Mouse (Mus musculus) lung, postnatal 0 days (tissue): ENCODE results near the gene Igfbp4. TPM values are rescaled to one million over a fixed set of nuclear protein-coding genes. Genes with fewer than 3 reads are reported as not detected.

Experiments
- ATAC-seq: fragments of 200-750 bp; cut with Nextera tagmentation; 2 replicates; pipeline ENCODE4 v1.8.0; 2017; ENCODE audit warnings: moderate library complexity
- DNase-seq: peaks from one replicate; pipeline ENCODE4 v3.0.0-alpha.2; 2016; ENCODE audit warnings: low spot score
- H3K27ac ChIP-seq: fragments of 300-500 bp; sonication (generic); 2 replicates; pipeline ENCODE4 v1.5.1; 2014; ENCODE audit warnings: antibody characterized with exemption, mild to moderate bottlenecking, low read length, mixed read lengths
- H3K27me3 ChIP-seq: fragments of 300-500 bp; sonication (generic); replicated peaks from 2 replicates; pipeline ENCODE4 v1.6.1; 2014; ENCODE audit warnings: low read length, mixed read lengths; ENCODE audit not compliant: insufficient read depth
- H3K36me3 ChIP-seq: fragments of 300-500 bp; sonication (generic); 2 replicates; pipeline ENCODE4 v1.6.1; 2014; ENCODE audit warnings: low read length, mixed read lengths; ENCODE audit not compliant: insufficient read depth
- H3K4me1 ChIP-seq: fragments of 300-500 bp; sonication (generic); 2 replicates; pipeline ENCODE4 v1.6.1; 2014; ENCODE audit warnings: antibody characterized with exemption, low read depth, low read length, mixed read lengths; ENCODE audit not compliant: insufficient read depth
- H3K4me2 ChIP-seq: fragments of 300-500 bp; sonication (generic); replicated peaks from 2 replicates; pipeline ENCODE4 v1.6.1; 2014; ENCODE audit warnings: low read depth, mild to moderate bottlenecking, low read length, moderate library complexity, mixed read lengths
- H3K4me3 ChIP-seq: fragments of 300-500 bp; sonication (generic); 2 replicates; pipeline ENCODE4 v1.5.1; 2014; ENCODE audit warnings: low read depth, low read length
- H3K9ac ChIP-seq: fragments of 300-500 bp; sonication (generic); replicated peaks from 2 replicates; pipeline ENCODE4 v1.6.1; 2014; ENCODE audit warnings: low read depth, mild to moderate bottlenecking
- H3K9me3 ChIP-seq: fragments of 300-500 bp; sonication (generic); 2 replicates; pipeline ENCODE4 v1.6.1; 2016; ENCODE audit warnings: low read length, mixed read lengths
- CTCF ChIP-seq: IDR thresholded peaks from 2 replicates; pipeline ENCODE4 v1.5.1; 2016; ENCODE audit warnings: antibody characterized with exemption, mild to moderate bottlenecking
- EP300 ChIP-seq: IDR thresholded peaks from 2 replicates; pipeline ENCODE4 v1.6.1; 2016; ENCODE audit warnings: antibody characterized with exemption, mild to moderate bottlenecking, control low read depth
- WGBS: fragments of 180-500 bp; shearing (Covaris S2); extraction: QIAGEN DNeasy Blood & Tissue Kit; methylation state at CpG from one replicate; pipeline ENCODE4 v1.1.7; 2014; 5-methylcytosine and 5-hydroxymethylcytosine counted together
- polyA plus RNA-seq: library from polyadenylated mRNA; unstranded; fragments of >200 nt; fragmentation: Nextera tagmentation; extraction: Ambion mirVana; gene quantifications from 2 replicates; pipeline ENCODE4 v1.2.1, GENCODE M21; 2015

Gene Igfbp4
- polyA plus RNA-seq, 1 experiment from 2014 or later, result 433 TPM

- 61% methylated on average over 12 of the region's 12 CpGs for WGBS
- no peak overlapping the region for H3K9ac ChIP-seq
- ATAC-seq, result no peak
- H3K4me2 ChIP-seq, result no peak overlapping the region
- H3K27ac ChIP-seq, result no peak overlapping the region
- DNase-seq, result no peak
- no peaks in the 10 kb centered on the region for H3K27me3 ChIP-seq
- no peaks in the 10 kb centered on the region for H3K9me3 ChIP-seq
- H3K36me3 ChIP-seq, result no peaks in the 10 kb centered on the region
- H3K4me1 ChIP-seq, result peaks cover 13% of the 10 kb centered on the region; the same call in 1 of the 2 replicates
- H3K4me3 ChIP-seq, result no peak overlapping the region
- TF ChIP-seq CTCF, result no peak
- TF ChIP-seq EP300, result no peak
Measured at GRCm38 (mm10) chr11:99045159-99045889, 4.3 kb downstream of the Igfbp4 start.

- H3K4me1 ChIP-seq, result peaks cover 8% of the 10 kb centered on the region; the same call in 1 of the 2 replicates
- no peaks in the 10 kb centered on the region for H3K9me3 ChIP-seq
- no peak overlapping the region for H3K4me3 ChIP-seq
- 45% methylated on average over 5 of the region's 5 CpGs for WGBS
- no peak overlapping the region for H3K4me2 ChIP-seq
- ATAC-seq (peak; percentile 80), DNase-seq (peak; percentile 84)
- H3K27me3 ChIP-seq, result no peaks in the 10 kb centered on the region
- no peaks in the 10 kb centered on the region for H3K36me3 ChIP-seq
- H3K9ac ChIP-seq, result no peak overlapping the region
- peak overlapping the region; percentile 47 for H3K27ac ChIP-seq
- TF ChIP-seq CTCF (no peak), EP300 (peak; percentile 43; the same call in 1 of the 2 replicates)
Measured at GRCm38 (mm10) chr11:99047120-99047519, 6.1 kb downstream of the Igfbp4 start.

GRCm38 (mm10) chr11:99047643-99048042, 6.6 kb downstream of the Igfbp4 start:
- no peak overlapping the region for H3K4me2 ChIP-seq
- 76% methylated on average over 2 of the region's 2 CpGs for WGBS
- no peak overlapping the region for H3K9ac ChIP-seq
- no peaks in the 10 kb centered on the region for H3K9me3 ChIP-seq
- peak overlapping the region; percentile 47 for H3K27ac ChIP-seq
- H3K27me3 ChIP-seq, result no peaks in the 10 kb centered on the region
- peak; percentile 51 for ATAC-seq
- TF ChIP-seq EP300, result no peak
- no peak for TF ChIP-seq CTCF
- peaks cover 8% of the 10 kb centered on the region; the same call in 1 of the 2 replicates for H3K4me1 ChIP-seq
- no peak overlapping the region for H3K4me3 ChIP-seq
- DNase-seq, result peak; percentile 20
- no peaks in the 10 kb centered on the region for H3K36me3 ChIP-seq

GRCm38 (mm10) chr11:99055143-99055542, 14.1 kb downstream of the Igfbp4 start:
- no peak overlapping the region for H3K4me2 ChIP-seq
- H3K27me3 ChIP-seq, result no peaks in the 10 kb centered on the region
- 34% methylated on average over 4 of the region's 4 CpGs for WGBS
- DNase-seq (no peak), ATAC-seq (no peak)
- H3K9me3 ChIP-seq, result no peaks in the 10 kb centered on the region
- TF ChIP-seq EP300, result no peak
- no peak for TF ChIP-seq CTCF
- peak overlapping the region; percentile 23; the same call in 1 of the 2 replicates for H3K27ac ChIP-seq
- H3K4me3 ChIP-seq, result no peak overlapping the region
- no peaks in the 10 kb centered on the region for H3K36me3 ChIP-seq
- no peaks in the 10 kb centered on the region for H3K4me1 ChIP-seq
- H3K9ac ChIP-seq, result no peak overlapping the region

- no peaks in the 10 kb centered on the region for H3K9me3 ChIP-seq
- no peaks in the 10 kb centered on the region for H3K36me3 ChIP-seq
- H3K4me2 ChIP-seq, result no peak overlapping the region
- 32% methylated on average over 8 of the region's 8 CpGs for WGBS
- no peak overlapping the region for H3K9ac ChIP-seq
- DNase-seq, result peak; percentile 84
- no peaks in the 10 kb centered on the region for H3K4me1 ChIP-seq
- ATAC-seq, result peak; percentile 89
- peak overlapping the region; percentile 23; the same call in 1 of the 2 replicates for H3K27ac ChIP-seq
- TF ChIP-seq EP300, result peak; percentile 38; the same call in 1 of the 2 replicates
- no peak for TF ChIP-seq CTCF
- H3K4me3 ChIP-seq, result no peak overlapping the region
- H3K27me3 ChIP-seq, result no peaks in the 10 kb centered on the region
Measured at GRCm38 (mm10) chr11:99055571-99056452, 14.8 kb downstream of the Igfbp4 start.

GRCm38 (mm10) chr11:99060435-99060834, 19.4 kb downstream of the Igfbp4 start:
- Histone ChIP-seq H3K9me3 (no peaks in the 10 kb centered on the region), H3K4me1 (no peaks in the 10 kb centered on the region), H3K4me3 (no peak overlapping the region), H3K27me3 (no peaks in the 10 kb centered on the region), H3K4me2 (no peak overlapping the region), H3K9ac (no peak overlapping the region), H3K36me3 (no peaks in the 10 kb centered on the region), H3K27ac (no peak overlapping the region)
- DNase-seq (no peak), ATAC-seq (no peak)
- WGBS, result 72% methylated on average over 3 of the region's 3 CpGs
- TF ChIP-seq CTCF, result no peak
- no peak for TF ChIP-seq EP300
